Mouse (Mus musculus) liver, embryonic 16.5 days (tissue): ENCODE data around the gene Gm44596. TPM values are rescaled to one million over a fixed set of nuclear protein-coding genes. Genes with fewer than 3 reads are reported as not detected.

Experiments
- ATAC-seq: fragments of 200-750 bp; cut with Nextera tagmentation; 2 replicates; pipeline ENCODE4 v1.8.0; 2017; ENCODE audit warnings: low read depth, mild to moderate bottlenecking, moderate number of reproducible peaks, moderate library complexity
- H3K27ac ChIP-seq: fragments of 300-500 bp; sonication (generic); 2 replicates; pipeline ENCODE4 v1.5.1; 2014; ENCODE audit warnings: mild to moderate bottlenecking, low read length
- H3K27me3 ChIP-seq: fragments of 300-500 bp; sonication (generic); 2 replicates; pipeline ENCODE4 v1.6.1; 2014; ENCODE audit warnings: low read depth, low read length, mixed read lengths; ENCODE audit not compliant: control insufficient read depth, insufficient read depth
- H3K36me3 ChIP-seq: fragments of 300-500 bp; sonication (generic); 2 replicates; pipeline ENCODE4 v1.6.1; 2014; ENCODE audit warnings: mild to moderate bottlenecking; ENCODE audit not compliant: control insufficient read depth, insufficient read depth
- H3K4me1 ChIP-seq: fragments of 300-500 bp; sonication (generic); 2 replicates; pipeline ENCODE4 v1.6.1; 2014; ENCODE audit warnings: low read depth, low read length, mixed read lengths; ENCODE audit not compliant: control insufficient read depth
- H3K4me2 ChIP-seq: fragments of 300-500 bp; sonication (generic); 2 replicates; pipeline ENCODE4 v1.6.1; 2014; ENCODE audit warnings: low read depth, low read length, mixed read lengths
- H3K4me3 ChIP-seq: fragments of 300-500 bp; sonication (generic); 2 replicates; pipeline ENCODE4 v1.5.1; 2014; ENCODE audit warnings: low read depth, mild to moderate bottlenecking, low read length
- H3K9ac ChIP-seq: fragments of 300-500 bp; sonication (generic); 2 replicates; pipeline ENCODE4 v1.6.1; 2014; ENCODE audit warnings: low read depth, low read length
- H3K9me3 ChIP-seq: fragments of 300-500 bp; sonication (generic); replicated peaks from 2 replicates; pipeline ENCODE4 v1.6.1; 2016; ENCODE audit warnings: low read length; ENCODE audit not compliant: control insufficient read depth
- WGBS: fragments of 180-500 bp; shearing (Covaris S2); extraction: QIAGEN DNeasy Blood & Tissue Kit; methylation state at CpG from one replicate; pipeline ENCODE4 v1.1.7; 2014; ENCODE audit not compliant: insufficient replicate concordance; 5-methylcytosine and 5-hydroxymethylcytosine counted together
- polyA plus RNA-seq: library from polyadenylated mRNA; unstranded; fragments of >200 nt; fragmentation: Nextera tagmentation; extraction: Ambion mirVana; gene quantifications from 2 replicates; pipeline ENCODE4 v1.2.1, GENCODE M21; 2015

Gene Gm44596
- polyA plus RNA-seq, 1 experiment from 2014 or later = not detected

DNA sequence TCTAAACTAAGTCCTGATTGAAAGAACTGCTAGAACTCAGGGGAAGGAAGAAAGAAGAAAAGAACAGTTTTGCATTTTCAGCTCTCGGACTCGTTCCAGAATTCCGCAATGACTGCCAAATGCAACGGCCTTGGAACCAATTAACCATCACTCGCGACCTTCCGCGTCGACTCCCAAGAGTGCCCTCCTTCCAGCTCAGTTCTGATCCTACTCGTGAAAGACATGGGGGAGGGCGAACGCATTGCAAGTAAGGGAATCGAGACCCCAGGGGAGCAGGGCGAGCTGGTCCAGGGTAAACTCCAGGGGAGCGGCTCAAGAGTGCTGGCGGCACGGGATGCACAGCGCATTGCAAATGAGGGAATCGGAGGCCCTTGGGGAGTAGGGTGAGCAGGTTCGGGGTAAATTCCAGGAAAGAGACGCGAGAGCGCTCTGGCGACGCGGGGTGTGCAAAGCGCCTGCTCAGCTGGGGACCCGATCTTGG is 20.1 kb upstream of the Gm44596 start:
- Histone ChIP-seq H3K9ac (peak overlapping the region; percentile 60), H3K27ac (no peak overlapping the region), H3K36me3 (peaks cover 22% of the 10 kb centered on the region), H3K4me1 (peaks cover 17% of the 10 kb centered on the region), H3K27me3 (peaks cover 17% of the 10 kb centered on the region), H3K4me3 (peak overlapping the region; percentile 71), H3K9me3 (no peaks in the 10 kb centered on the region), H3K4me2 (peak overlapping the region; percentile 88)
- 1% methylated on average over 28 of the region's 28 CpGs for WGBS
- ATAC-seq = no peak; the same call in 1 of the 2 replicates

DNA sequence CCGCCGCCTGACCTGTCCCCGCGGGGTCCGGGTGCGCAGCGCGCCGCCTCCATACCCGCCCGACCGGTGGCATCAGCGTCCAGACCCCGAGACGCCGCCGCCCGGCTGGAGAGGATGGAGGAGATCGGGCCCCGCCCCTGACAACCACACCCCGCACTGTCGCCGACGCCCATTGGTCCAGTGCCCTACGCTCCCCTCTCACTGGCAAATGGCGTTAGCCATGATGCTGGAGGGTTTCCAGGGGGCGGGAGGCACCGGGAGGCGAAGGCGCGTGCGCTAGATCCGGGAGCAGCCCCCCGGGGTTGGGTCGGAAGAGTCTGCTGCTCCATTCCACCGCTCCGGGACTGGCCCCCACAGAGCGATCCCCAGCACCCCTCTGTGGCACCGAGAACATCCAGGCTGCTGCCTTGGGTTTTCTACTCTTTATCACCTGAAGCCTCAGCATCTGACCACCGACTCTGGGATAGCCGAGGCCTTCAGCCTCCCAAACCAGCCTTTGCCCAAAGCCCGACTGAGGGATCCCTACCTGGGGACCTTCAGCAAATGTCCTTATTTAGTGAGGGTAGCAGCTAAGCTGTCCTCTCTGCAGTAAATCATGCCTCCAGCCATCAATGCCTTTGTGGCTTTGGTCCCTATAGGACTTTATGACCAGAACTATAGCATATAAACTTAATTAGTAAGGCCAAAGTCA is 19.4 kb upstream of the Gm44596 start, which contains the start of gene Tulp3:
Gene Tulp3, minus strand, starts transcription at position 126 of the 691 bp plus-strand sequence.
- Histone ChIP-seq H3K27me3 (peaks cover 17% of the 10 kb centered on the region), H3K27ac (no peak within 1 kb of the TSS), H3K4me3 (peak within 1 kb of the TSS; percentile 71), H3K9ac (peak within 1 kb of the TSS; percentile 60), H3K9me3 (no peaks in the 10 kb centered on the region), H3K4me1 (peaks cover 22% of the 10 kb centered on the region), H3K36me3 (peaks cover 22% of the 10 kb centered on the region), H3K4me2 (peak within 1 kb of the TSS; percentile 88)
- 1% methylated on average over 34 of the region's 42 CpGs for WGBS
- peak; percentile 100 for ATAC-seq

DNA sequence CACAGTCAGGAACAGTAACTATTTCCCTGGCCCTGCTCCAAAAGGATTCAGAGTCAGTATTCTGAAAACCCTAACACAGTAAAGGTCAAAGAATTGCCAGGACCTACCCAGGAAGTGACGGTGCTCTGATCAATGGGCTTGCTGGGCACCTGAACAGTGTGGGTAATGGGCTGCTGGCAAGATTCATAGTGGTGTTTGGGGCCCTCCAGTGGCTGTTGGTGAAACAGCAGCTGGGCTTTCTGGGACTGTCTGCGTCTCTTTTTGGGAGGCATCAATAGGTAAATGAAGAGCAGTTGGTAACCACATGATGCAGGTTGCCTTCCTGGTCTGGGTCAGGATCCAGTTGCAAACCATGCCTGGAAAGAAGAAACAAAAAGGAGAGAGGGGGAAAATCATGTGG is 16.3 kb upstream of the Gm44596 start:
- H3K4me1 ChIP-seq = peaks cover 37% of the 10 kb centered on the region
- H3K27ac ChIP-seq = no peak overlapping the region
- H3K4me2 ChIP-seq = no peak overlapping the region
- 37% methylated on average over 2 of the region's 2 CpGs for WGBS
- no peak overlapping the region for H3K9ac ChIP-seq
- no peaks in the 10 kb centered on the region for H3K9me3 ChIP-seq
- H3K36me3 ChIP-seq = peaks cover 22% of the 10 kb centered on the region
- H3K4me3 ChIP-seq = no peak overlapping the region
- H3K27me3 ChIP-seq = peaks cover 15% of the 10 kb centered on the region
- ATAC-seq = no peak

DNA sequence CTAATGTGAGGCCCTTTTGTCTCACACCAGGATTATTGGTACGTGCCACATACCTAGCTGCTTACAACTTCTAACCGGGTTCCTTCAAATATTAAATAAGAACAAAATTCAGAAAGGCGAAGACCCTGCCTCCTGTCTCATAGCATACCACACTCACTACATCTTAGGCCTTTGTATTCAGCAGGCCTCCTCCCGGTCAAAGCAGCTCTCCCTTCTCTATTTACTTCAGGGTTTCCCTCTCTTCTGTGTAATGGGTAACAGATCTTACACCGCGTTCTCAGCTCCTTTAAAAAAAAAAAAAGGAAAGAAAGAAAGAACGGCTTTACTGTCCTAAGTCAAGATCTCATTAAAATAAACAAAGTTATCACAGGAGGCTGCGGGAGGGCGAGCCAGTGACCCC is 13.4 kb upstream of the Gm44596 start:
- H3K4me2 ChIP-seq = peak overlapping the region; percentile 76
- no peaks in the 10 kb centered on the region for H3K27me3 ChIP-seq
- no peak for ATAC-seq
- no peaks in the 10 kb centered on the region for H3K9me3 ChIP-seq
- peaks cover 32% of the 10 kb centered on the region for H3K36me3 ChIP-seq
- peak overlapping the region; percentile 99 for H3K4me3 ChIP-seq
- peak overlapping the region; percentile 97 for H3K9ac ChIP-seq
- peak overlapping the region; percentile 94 for H3K27ac ChIP-seq
- 10% methylated on average over 9 of the region's 9 CpGs for WGBS
- peaks cover 38% of the 10 kb centered on the region for H3K4me1 ChIP-seq

DNA sequence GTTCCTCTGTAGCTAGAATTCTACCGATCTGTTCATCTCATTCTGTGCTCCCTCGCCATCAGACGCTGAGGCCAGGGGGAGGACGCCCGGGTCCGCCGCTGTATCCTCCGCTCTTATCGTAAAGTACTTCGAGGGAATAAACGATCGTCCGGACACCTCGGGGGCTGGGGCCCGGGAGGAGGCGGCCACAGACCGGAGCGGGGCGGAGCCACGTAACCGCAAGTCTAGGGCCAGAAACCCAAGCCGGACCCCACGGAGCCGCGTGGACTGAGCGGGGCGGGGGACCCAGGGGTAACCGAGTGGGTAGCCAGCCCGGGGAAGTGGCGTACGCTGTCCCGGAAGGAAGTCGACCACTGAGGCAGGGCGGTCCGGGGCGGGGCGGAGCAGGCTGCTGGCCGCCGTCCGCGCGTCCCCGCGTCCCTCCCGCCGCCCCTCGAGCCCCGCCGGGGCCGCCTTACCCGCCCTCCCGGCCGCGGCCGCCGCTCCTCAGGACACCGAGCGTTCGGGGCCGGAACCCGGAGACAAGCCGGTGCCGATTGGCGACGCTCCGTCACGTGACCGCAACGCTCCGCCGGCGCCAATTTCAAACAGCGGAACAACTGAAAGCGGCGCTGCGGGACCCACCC is 12.8 kb upstream of the Gm44596 start, which contains the start of the genes Rhno1 and Foxm1:
Gene Rhno1, minus strand, starts transcription at position 531 of the 626 bp plus-strand sequence.
Gene Foxm1, plus strand, starts transcription at position 587 of the 626 bp plus-strand sequence.
- H3K27ac ChIP-seq = peak within 1 kb of the TSS; percentile 94
- H3K4me2 ChIP-seq = peak within 1 kb of the TSS; percentile 76
- peaks cover 38% of the 10 kb centered on the region for H3K4me1 ChIP-seq
- H3K9me3 ChIP-seq = no peaks in the 10 kb centered on the region
- under 1% methylated on average over 68 of the region's 76 CpGs for WGBS
- H3K4me3 ChIP-seq = peak within 1 kb of the TSS; percentile 99
- peak within 1 kb of the TSS; percentile 97 for H3K9ac ChIP-seq
- no peaks in the 10 kb centered on the region for H3K27me3 ChIP-seq
- peaks cover 31% of the 10 kb centered on the region for H3K36me3 ChIP-seq
- peak; percentile 91 for ATAC-seq

DNA sequence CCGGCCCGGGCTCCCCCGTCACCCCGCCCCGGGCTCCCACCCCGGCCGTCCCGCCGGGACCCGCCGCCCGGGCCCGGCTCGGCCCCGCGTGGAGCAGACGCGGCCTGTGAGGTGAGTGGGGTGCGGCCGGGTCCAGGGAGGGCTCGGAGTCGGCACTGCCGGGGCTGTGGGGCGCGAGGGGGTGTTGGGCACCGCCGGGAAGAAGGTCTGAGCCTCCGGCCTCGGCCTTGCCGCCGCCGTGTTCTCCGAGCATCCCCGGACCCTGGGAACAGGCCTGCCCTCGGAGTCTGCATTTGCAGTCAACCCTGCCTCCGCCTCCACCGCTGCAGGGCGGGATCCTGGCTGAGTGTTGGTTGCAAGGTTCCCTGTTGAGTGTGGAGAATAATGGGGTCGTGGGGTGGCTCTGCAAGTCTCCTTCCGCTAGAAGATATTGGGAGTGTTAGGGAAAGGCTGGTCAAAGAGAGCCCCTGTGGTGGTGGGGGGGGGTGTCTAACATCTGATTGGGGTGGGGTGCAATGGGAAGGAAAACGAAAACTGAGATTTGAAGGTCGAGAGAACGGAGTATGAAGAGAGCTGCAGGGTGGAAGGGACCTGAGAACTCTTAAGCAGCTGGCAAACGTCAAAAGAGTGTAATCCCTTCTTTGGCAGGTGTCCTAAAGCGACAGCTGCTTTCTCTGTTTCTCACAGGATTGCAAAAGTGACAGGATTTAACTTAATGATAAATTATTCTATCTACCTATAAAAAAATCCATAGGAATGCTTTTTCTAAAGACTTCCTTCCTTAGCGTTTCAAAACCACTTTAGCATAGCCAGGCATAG is 12.1 kb upstream of the Gm44596 start:
- H3K27ac ChIP-seq = peak overlapping the region; percentile 94
- no peaks in the 10 kb centered on the region for H3K27me3 ChIP-seq
- peak overlapping the region; percentile 97 for H3K9ac ChIP-seq
- peak overlapping the region; percentile 76 for H3K4me2 ChIP-seq
- ATAC-seq = peak; percentile 28
- 1% methylated on average over 42 of the region's 46 CpGs for WGBS
- H3K4me3 ChIP-seq = peak overlapping the region; percentile 99
- H3K9me3 ChIP-seq = no peaks in the 10 kb centered on the region
- H3K4me1 ChIP-seq = peaks cover 38% of the 10 kb centered on the region
- H3K36me3 ChIP-seq = peaks cover 28% of the 10 kb centered on the region

DNA sequence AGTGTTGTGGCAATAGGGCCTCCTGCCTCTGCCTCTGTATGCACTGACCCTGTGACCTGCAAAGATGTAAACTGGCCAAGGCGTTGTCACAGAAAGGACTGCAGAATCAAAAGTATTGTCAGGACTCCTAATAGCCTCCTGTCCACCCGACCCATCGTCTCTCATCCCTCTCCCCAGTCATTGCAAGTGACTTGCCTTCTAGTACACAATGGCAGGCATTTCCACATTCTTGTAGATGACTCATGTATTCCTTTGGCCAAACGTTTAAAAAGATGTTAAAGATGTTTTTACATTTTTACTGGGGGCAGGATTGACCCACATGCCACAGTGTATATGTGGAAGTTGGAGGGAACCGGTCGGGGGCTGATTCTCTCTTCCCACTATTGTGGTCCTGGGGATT is 10.6 kb upstream of the Gm44596 start:
- Histone ChIP-seq H3K4me3 (peak overlapping the region; percentile 16), H3K27me3 (no peaks in the 10 kb centered on the region), H3K36me3 (peaks cover 29% of the 10 kb centered on the region), H3K27ac (no peak overlapping the region), H3K4me2 (0 out of 2 replicates have a peak overlapping the region, but pooled peaks have one; percentile 18), H3K4me1 (peaks cover 36% of the 10 kb centered on the region), H3K9ac (no peak overlapping the region; the same call in 1 of the 2 replicates), H3K9me3 (no peaks in the 10 kb centered on the region)
- 69% methylated on average over 6 of the region's 6 CpGs for WGBS
- no peak for ATAC-seq

DNA sequence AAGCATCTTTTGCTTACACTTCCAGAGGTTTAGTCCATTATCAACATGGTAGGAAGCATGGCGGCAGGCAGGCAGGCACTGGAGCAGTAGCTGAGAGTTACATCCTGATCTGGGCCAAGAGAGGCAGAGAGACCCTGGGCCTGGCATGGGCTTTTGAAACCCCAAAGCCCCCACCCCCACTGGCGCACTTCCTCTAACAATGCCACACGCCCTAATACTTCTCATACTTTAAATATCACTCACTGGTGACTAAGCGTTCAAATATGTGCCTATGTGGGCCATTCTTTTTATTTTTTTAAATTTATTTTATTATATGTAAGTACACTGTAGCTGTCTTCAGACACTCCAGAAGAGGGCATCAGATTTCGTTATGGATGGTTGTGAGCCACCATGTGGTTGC is 8.8 kb upstream of the Gm44596 start:
- WGBS = 86% methylated on average over 5 of the region's 5 CpGs
- H3K36me3 ChIP-seq = peaks cover 37% of the 10 kb centered on the region
- H3K4me1 ChIP-seq = peaks cover 20% of the 10 kb centered on the region
- no peak overlapping the region for H3K27ac ChIP-seq
- no peak overlapping the region for H3K4me3 ChIP-seq
- H3K27me3 ChIP-seq = no peaks in the 10 kb centered on the region
- H3K9me3 ChIP-seq = no peaks in the 10 kb centered on the region
- no peak for ATAC-seq
- no peak overlapping the region for H3K9ac ChIP-seq
- no peak overlapping the region for H3K4me2 ChIP-seq
